Mouse (Mus musculus) monocyte, adult 5-6 weeks (primary cell): ENCODE measurements around the gene Cacna2d3. TPM values are rescaled to one million over a fixed set of nuclear protein-coding genes. Genes with fewer than 3 reads are reported as not detected.

Experiments
- ATAC-seq: fragments of 153-309, 156-312 bp; replicated peaks from 2 replicates; pipeline ENCODE4 v1.8.0; 2017; ENCODE audit warnings: mild to moderate bottlenecking; ENCODE audit not compliant: low TSS enrichment, insufficient number of reproducible peaks, severe bottlenecking, poor library complexity, low FRiP score
- total RNA-seq: library from RNA; stranded (forward); fragments of 200-1000, 200-491, 200-594 nt; gene quantifications from 3 replicates; pipeline ENCODE4 v1.2.3, GENCODE M21; 2017

Gene Cacna2d3
- total RNA-seq, 1 experiment from 2014 or later, result 0.48 TPM

DNA sequence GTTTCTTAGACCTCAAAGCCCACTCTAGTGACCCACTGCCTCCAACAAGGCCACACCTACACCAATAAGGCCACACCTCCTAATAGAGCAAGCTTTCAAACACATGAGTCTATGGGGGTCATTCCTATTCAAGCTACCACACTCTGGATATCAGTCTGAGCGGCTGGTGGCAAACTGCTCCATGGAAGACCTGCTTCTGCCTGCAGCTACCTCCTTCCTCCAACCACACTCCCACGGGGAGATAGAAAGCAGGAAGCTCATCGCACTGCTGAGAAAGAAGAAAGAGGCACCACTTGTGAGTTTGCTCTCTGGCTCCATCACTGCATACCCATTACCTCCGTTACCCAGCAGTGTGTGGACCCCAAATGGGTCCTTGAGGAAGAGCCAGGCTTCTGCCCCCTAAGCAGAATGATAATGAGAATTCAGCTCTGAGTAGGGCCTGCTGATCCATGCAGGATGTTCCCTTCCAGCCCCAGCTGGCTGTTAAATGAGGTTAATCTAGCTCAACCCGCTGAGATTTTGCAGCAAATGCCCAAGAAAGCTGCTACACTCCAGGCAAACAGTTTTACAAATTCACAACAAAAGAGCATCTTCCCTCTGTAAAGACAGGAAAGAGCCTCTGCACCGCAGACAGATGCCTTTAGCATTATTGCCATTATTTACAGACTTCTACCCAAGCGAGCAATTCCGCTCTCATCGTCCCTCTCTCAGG is 397.8 kb downstream of the Cacna2d3 start:
- ATAC-seq, result no peak

DNA sequence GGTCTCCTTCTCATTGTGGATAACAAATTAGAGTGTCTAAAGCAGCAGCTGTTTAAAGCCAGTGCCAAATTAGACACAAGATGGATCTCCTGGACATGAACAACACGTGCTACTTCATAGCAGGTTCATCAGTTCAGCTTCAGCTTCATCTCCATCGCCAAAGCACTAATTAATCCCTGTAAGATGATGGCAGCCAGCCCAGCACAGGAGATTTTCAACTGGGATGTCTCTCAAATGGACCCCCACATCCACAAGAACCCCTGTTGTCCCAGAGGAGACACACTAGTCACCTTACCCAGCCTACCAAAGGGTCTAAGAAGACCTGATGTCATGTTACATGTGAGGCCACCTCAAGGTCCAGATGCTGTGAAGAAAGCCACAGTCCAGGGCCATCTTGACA is 408.2 kb downstream of the Cacna2d3 start:
- no peak for ATAC-seq

DNA sequence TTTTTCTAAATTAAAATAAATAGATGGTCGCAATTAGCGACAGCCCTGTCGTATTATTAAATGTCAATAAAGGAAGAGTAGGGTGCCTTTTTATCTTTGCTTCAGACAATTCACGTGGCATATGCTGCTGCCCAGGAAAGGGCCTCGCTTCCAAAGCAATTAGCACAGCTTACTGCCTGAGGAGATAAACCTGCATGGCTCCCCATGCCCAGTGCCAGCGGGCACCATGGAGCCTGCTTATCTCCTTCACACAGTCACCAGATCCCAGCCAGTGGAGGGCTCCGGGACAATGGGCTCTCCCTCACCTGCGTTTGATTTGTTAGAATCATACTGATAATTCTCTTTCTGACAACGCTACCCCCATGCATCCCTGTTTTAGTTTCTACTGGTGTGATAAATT is 416.0 kb downstream of the Cacna2d3 start:
- no peak for ATAC-seq

DNA sequence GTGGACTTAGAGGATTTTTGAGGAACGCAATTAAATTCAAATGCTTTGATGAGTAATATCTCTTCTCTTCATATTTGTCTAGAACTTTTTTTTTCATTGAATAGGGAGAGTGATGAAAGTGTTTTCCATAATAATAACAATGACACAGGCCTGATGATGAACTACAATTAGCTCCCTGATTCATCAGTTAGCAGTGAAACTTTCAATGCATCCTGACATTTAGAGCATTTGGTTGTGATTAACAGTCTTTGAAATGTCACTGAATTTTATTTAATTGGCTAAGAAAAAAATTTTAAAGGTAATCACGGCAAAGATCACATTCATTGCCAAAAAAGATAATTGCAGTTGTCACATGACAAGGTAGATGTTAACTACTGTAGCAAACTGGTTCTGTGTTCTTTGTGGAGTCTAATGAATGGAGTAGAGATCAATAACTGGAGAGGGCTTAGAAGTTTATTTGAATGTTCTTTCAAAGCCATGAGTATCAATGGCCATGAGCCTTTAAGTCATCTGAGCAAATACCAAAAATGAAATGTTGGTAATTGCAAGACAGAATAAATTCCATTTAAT is 425.4 kb downstream of the Cacna2d3 start:
- no peak for ATAC-seq

DNA sequence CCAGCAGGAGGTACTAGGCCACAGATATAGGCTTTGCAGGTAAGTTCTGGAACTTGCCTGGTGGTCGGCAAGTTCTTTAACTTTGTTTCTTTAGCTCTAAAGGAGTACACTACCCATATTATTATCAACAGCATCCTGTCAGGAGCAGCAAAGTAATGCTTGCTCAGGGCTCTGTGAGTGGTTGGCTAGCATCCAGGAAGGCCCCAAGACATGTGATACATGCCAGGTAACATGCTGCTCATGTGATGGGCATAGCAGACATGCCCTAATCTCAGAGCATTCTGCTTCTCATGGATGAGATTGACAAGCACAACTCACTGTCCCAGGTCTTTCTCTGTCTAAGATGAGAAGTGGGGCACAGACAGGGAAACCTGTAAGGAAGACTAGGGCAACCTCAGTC is 442.8 kb downstream of the Cacna2d3 start:
- no peak for ATAC-seq

DNA sequence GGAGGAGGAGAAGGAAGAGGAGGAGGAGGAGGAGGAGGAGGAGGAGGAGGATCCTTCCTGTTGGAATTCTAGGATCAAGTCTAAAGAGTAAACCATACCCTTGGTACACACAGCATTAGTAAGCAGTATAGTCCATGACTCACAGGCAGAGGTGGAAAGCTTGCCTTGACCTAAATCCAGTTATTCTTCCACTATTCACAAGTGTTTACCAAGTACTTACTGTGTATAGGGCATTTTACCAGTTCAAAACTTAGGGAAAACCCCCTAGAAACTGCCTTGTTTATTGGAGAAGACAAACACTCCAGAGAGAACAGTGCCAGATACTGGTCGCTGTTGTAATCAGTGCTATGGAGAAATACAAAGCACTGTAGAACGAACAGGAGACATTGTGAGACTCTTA is 443.3 kb downstream of the Cacna2d3 start:
- no peak for ATAC-seq

DNA sequence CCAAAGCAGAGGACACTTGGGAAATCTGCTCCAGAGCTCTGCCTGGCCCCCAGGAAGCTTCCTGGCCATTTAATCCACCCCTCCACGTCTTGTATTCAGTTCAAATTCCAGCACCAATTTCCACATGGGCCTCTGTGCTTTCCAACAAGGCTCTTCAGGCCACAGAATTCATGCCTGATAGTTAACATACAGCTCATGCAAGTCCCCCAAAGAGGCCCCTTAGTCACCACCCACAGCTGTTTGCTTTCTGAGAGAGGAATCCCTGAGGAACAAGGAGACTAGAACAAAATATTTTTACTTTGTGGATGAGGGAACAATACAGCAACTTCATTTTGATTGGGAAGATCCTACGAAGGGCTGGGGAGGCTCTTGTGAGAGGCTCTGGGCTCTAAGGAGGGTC is 444.0 kb downstream of the Cacna2d3 start:
- no peak for ATAC-seq

DNA sequence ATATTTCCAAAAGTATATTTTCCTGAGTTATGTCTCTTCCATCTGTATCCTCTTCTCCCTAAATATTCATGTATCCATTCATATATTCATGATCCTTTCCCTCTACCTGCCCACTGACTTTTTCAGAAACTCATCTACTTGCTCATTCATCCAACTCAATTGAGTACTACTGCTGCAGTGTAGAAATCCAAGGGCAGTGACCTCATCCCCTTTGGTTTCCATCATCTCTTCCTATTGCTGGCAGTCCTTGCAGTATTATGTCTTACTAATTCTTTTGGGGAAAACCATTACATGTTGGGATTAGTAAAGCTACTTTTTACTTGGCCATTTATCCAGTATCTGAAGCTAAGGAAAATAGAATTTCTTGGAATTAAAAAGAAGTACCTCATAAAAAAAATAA is 447.8 kb downstream of the Cacna2d3 start:
- no peak for ATAC-seq

DNA sequence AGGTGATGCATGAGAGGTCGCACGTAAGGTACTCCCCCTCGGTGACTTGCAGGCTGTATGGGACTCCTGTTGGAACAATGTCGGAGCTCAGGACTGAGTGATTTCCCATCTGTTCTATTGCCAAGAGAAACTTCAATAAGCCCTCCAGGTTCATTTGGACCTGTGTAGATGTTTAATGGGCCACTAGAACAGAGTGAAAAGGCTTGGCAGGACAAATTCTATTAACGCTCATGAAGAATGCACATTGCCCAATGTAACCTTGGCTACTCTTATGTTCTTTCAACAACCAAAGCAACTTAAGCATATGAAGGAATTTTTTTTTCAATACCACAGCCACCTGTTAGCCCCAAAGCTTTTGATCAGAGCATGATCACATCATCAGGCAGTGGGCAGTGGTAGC is 451.1 kb downstream of the Cacna2d3 start:
- ATAC-seq, result no peak

DNA sequence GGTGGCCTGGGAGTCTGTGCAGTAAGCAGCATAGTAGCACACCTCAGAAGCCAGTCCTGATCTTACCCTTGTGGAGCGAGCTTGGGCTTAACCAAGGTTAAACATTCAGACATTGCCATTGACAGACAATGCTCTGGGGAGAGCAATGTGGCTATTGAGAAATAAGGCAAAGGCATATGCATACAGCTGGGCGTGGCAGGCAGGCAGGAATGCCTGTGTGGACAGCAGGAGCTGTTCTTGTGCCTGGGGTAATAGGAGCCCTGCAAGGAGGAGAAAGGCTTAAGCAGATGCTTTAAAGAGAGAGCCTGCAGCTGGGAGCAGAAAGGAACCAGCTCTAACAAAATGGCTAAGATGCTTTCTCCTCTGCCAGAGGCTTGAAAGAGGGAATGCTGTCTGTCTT is 451.8 kb downstream of the Cacna2d3 start:
- no peak for ATAC-seq

DNA sequence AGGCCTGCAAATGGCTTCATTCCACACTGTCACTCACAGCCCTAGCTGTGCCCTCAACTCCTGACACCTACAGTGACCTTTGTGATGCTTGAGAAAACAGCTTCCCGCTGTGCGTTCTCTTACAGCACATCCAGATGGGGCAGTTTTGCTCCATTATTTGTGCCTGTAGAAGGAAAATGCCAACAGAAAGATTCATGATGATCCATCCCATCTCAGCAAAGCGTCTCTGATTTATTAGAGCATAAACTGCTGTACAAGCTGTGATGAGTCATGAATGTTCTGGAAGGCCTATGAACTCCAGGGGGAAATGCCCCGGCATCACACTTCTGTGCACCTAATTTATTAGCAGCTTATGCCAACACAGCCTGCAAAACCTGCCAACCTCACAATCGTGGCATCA is 453.1 kb downstream of the Cacna2d3 start:
- ATAC-seq, result no peak

DNA sequence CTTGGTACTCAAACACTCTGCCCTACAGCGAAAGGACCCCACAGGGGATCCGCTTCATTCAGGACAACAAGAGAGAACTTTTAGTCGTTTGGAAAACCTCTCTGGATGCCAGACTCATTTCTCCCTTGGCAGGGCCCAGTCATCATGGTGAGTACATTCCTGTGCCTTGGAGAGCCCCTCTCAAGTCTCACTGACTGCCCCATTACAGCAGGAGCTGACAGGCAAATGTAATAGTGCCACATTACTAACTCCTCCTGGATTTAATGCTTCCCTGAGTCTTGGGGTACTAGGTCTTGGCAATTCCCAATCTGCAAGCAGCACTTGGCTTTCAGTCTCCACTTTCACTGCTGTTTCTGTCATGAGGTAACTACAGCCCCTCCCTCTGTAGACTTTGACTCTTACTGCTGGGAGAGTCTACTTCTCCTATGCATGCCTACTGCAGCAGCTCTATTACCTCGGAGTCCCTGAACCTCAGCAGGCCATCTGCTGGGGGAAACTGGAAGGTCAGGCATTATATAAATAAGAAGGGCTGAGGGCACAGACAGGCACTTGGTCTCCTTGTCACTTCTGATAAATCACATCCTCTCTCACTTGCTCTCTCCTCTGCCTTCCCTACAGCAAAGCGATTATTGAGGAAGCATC is 454.3 kb downstream of the Cacna2d3 start:
- ATAC-seq, result no peak

DNA sequence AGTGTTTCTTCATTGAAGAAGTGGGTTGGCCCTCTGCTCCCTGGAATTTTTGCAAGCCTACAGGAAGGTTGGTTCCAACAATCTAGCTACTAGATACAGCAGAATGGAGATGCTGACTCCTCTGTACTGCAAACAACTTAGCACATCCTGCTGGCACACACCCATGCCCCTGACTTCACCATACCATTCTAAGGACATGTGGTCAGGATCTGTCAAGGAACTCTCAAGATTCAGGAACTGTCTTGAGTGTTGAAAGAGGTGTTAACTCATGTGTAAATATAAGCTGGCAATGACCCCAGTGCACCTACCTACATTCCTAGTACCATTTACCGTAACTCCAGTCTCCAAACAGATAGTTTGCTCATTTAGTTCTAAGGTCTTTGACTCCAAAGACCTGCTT is 461.0 kb downstream of the Cacna2d3 start:
- ATAC-seq, result no peak

DNA sequence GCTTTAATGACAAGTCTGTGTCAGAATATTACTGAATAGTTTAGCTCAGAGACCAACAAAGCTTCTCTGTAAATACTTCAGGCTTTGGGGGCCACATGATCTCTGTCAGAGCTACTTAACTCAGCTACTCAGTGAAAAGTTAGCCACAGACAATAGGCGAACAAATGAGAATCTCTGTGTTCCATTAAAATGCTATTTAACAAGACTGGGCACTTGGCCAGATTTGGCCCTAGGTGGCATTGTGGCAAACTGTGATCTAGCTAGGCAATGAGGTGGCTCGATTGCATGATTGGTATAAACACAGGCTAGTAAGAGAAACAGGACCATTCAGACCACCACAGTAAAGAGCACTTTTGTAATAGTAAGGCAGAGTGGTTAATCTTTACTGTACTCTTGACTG is 478.1 kb downstream of the Cacna2d3 start:
- no peak for ATAC-seq

DNA sequence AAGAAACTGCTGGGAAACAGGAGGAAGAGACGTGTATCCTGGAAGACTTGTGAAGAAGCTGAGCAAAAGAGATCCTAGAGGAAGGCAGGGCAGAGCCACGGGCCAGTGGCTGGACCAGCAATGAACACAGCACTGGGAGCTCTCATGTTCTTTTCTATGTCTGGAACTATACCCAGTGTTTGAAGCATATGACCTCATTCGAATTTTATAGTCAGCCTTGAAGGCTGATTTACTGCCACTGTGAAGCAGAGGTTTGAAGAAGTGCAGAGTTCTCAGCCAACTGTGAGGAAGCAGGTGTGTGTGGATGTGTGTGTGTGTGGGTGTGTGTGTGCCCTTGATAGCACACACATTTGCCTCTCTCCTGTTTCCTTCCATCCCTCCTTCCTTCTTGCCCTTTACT is 483.2 kb downstream of the Cacna2d3 start:
- no peak for ATAC-seq

DNA sequence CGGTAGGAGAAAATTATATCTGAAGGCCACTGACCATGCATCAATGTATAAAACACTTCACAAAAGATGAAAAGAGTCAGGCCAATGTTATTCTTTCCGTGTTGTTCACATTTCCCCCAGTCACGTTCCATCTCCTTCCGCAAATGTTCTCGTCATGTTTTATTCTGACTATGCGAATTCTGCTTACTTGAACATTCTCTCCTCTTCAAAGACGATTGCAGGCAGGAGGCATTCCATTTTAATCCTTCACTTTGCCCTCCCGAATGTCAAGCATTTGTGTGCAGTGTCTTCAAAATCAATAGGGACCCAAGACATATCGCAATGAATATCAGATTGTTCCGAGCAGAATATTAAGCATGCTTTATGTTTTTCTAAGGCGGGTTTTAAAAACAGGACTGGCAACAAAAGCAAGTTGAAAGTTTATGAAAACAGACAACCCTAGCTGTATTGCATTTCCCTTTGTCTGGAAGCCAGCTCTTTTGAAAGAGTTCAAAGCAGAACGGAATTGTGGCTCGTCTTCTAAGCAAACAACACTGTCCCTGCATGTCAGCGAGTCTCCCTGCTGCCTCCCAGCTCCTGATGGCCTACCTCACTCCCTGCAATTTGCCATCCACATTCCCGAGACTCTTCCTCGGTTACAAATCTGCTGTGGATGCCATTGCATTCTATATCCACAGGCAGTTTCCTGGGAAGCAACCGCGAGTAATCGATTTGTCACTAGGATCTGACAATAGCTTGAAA is 492.5 kb downstream of the Cacna2d3 start:
- no peak for ATAC-seq

DNA sequence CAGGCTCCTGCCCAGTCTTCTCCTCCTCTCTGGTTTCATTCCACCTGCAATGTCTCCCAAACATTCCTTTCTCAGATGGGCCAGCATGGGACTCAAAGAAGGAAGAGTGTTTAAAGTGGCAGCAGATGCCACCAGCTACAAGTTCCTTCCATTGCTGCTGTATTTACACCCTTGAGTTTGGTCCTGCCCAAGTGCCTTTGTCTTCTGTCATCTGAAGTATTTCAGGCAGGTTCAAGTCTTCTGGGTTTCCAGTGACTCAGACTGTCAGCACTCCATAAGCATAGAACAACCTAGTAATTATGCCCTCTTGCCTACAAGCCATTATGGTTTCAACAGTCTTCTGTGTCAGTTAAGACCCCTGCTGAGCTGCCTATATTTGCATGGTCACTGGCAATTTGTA is 493.2 kb downstream of the Cacna2d3 start:
- ATAC-seq, result no peak

DNA sequence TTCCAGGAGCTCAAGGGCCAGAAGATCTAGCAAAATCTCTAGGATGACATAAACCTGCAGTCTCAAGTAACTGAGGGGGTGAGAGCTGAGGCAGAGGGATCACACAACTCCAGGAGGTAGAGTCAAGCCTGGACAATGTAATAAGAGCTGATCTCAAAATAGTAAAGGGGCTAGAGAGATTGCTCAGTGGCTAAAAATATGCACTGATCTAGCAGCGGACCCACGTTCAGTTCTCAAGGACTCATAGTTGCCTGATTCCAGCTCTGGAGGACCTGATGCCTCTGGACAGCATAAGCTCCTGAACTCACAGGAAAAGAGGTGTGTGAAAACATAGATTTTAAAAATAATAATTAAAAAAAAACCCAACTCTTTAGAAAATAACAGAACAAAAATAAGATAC is 493.7 kb downstream of the Cacna2d3 start:
- ATAC-seq, result no peak

DNA sequence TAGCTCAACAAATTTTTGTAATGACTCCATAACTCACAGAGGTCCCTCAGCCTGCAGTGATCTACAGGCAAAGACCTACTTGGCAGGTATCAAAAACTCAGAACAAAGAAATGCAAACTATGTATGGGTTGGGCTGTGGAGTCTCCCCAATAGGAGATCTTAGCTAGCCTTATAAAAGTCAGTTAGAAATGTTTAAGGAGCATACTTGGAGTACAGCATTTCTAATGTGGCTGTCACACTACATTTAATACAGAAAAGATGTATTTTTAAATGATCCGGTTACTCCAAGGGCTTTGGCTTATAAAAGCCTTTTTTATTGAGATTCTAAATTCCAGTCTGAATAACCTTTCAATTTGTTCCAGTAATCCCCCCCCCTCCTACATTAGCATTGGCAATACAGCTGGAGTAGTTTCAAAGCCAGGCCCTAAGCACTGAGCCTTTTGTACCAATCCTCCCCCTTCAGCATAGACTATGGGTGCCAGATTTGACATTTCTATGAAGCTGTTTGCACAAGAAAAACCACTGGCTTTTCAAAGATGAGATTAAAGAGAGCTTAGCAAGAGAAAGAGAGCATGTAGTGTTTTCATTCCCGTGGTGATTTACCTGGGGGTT is 495.8 kb downstream of the Cacna2d3 start:
- no peak for ATAC-seq
